Mouse (Mus musculus) left cerebral cortex, adult 18-20 months (tissue): Measurements from ENCODE around the gene Ccdc102a. TPM values are rescaled to one million over a fixed set of nuclear protein-coding genes. Genes with fewer than 3 reads are reported as not detected.

Source experiments
- total RNA-seq, 2 experiments: library from RNA; stranded (reverse); gene quantifications; 2 replicates each; pipeline ENCODE4 v1.2.3; 2021

Ccdc102a gene
- total RNA-seq, 2 experiments from 2014 or later = 1.5 to 1.9 TPM

Other genes with a start within 250 kb of the Ccdc102a start
- 10 to 100 TPM; 26.7 to 31.3 TPM for gene Pllp, start 221.8 kb downstream of the Ccdc102a start, total RNA-seq
- gene Ccl22, start 172.5 kb downstream of the Ccdc102a start, total RNA-seq = not detected
- gene Cx3cl1, start 146.1 kb downstream of the Ccdc102a start, total RNA-seq = 100 to 1,000 TPM; 569 to 570 TPM
- 1 to 10 TPM; 8.3 to 9.2 TPM for gene Ccl17, start 107.6 kb downstream of the Ccdc102a start, total RNA-seq
- gene Coq9, start 79.8 kb downstream of the Ccdc102a start, total RNA-seq = 10 to 100 TPM; 76.6 to 90.5 TPM
- 10 to 100 TPM; 72.3 to 75.6 TPM for gene Ciapin1, start 79.7 kb downstream of the Ccdc102a start, total RNA-seq
- 10 to 100 TPM; 74.5 to 75.7 TPM for gene Polr2c, start 60.6 kb downstream of the Ccdc102a start, total RNA-seq
- gene Dok4, start 41.8 kb downstream of the Ccdc102a start, total RNA-seq = 10 to 100 TPM; 18.6 to 20.9 TPM
- not detected for gene Adgrg5, start 5.6 kb upstream of the Ccdc102a start, total RNA-seq
- 10 to 100 TPM; 81.2 to 81.3 TPM for gene Adgrg1, start 56.7 kb upstream of the Ccdc102a start, total RNA-seq
- gene Adgrg3, start 99.6 kb upstream of the Ccdc102a start, total RNA-seq = under 1 TPM; 0.30 to 0.87 TPM
- under 1 TPM; 0.45 to 0.81 TPM for gene Drc7, start 137.0 kb upstream of the Ccdc102a start, total RNA-seq
- 10 to 100 TPM; 42.1 to 50.6 TPM for gene Katnb1, start 163.1 kb upstream of the Ccdc102a start, total RNA-seq